Mouse (Mus musculus): ENCODE measurements around the gene Tmem237. TPM values are rescaled to one million over a fixed set of nuclear protein-coding genes. Genes with fewer than 3 reads are reported as not detected.

The Tmem237 gene
- total RNA-seq (2021) = 1 to 10 TPM; 6.3 to 7.7 TPM
- long read RNA-seq, experiment 1, partial matches to known transcripts = 1 of 1 reads
- long read RNA-seq, experiment 1, other reads (novel, unspliced or antisense) = 0 of 1 reads
- long read RNA-seq, experiment 2, partial matches to known transcripts = 0 of 1 reads
- long read RNA-seq, experiment 2, other reads (novel, unspliced or antisense) = 1 of 1 reads

GRCm38 (mm10) chr1:59119720-59120457 is at the start of gene Tmem237:
Gene Tmem237 (minus strand): TSS chr1:59120408.
- peak; percentile 95 for DNase-seq

- DNase-seq = no peak
Observed at GRCm38 (mm10) chr1:59169586-59169985, 49.4 kb upstream of the Tmem237 start.

GRCm38 (mm10) chr1:59168556-59168955 is 48.3 kb upstream of the Tmem237 start:
- no peak for DNase-seq

GRCm38 (mm10) chr1:59167654-59168425 is 47.6 kb upstream of the Tmem237 start:
- DNase-seq = no peak

- DNase-seq = no peak
Observed at GRCm38 (mm10) chr1:59166232-59166905, 46.2 kb upstream of the Tmem237 start.

- DNase-seq = no peak
Observed at GRCm38 (mm10) chr1:59163918-59164317, 43.7 kb upstream of the Tmem237 start.

- DNase-seq = no peak
Observed at GRCm38 (mm10) chr1:59163030-59163461, 42.8 kb upstream of the Tmem237 start, which contains the start of gene Mpp4. Gene Mpp4 (minus strand): TSS chr1:59163389.

GRCm38 (mm10) chr1:59162309-59163024 is 42.3 kb upstream of the Tmem237 start:
- no peak for DNase-seq

- no peak for DNase-seq
Observed at GRCm38 (mm10) chr1:59161396-59161795, 41.2 kb upstream of the Tmem237 start.

GRCm38 (mm10) chr1:59160871-59161270 is 40.7 kb upstream of the Tmem237 start:
- DNase-seq = no peak

GRCm38 (mm10) chr1:59159136-59159535 is 38.9 kb upstream of the Tmem237 start:
- no peak for DNase-seq

- DNase-seq = no peak
Observed at GRCm38 (mm10) chr1:59158498-59158897, 38.3 kb upstream of the Tmem237 start.

GRCm38 (mm10) chr1:59157846-59158245 is 37.6 kb upstream of the Tmem237 start:
- no peak for DNase-seq

GRCm38 (mm10) chr1:59152346-59152745 is 32.1 kb upstream of the Tmem237 start:
- no peak for DNase-seq

GRCm38 (mm10) chr1:59150542-59150941 is 30.3 kb upstream of the Tmem237 start:
- no peak for DNase-seq

GRCm38 (mm10) chr1:59144543-59144942 is 24.3 kb upstream of the Tmem237 start:
- DNase-seq = peak; percentile 40

- DNase-seq = peak; percentile 58
Observed at GRCm38 (mm10) chr1:59142809-59143208, 22.6 kb upstream of the Tmem237 start.

GRCm38 (mm10) chr1:59134419-59134818 is 14.2 kb upstream of the Tmem237 start:
- no peak for DNase-seq

- no peak for DNase-seq
Observed at GRCm38 (mm10) chr1:59128879-59129278, 8.7 kb upstream of the Tmem237 start.

GRCm38 (mm10) chr1:59125558-59125957 is 5.3 kb upstream of the Tmem237 start:
- no peak for DNase-seq

GRCm38 (mm10) chr1:59110524-59110923 is 9.7 kb downstream of the Tmem237 start:
- DNase-seq = no peak

GRCm38 (mm10) chr1:59102071-59102470 is 18.1 kb downstream of the Tmem237 start:
- no peak for DNase-seq
